Mouse (Mus musculus) CH12.LX (cell line): ENCODE data around the gene Rhot1. TPM values are rescaled to one million over a fixed set of nuclear protein-coding genes. Genes with fewer than 3 reads are reported as not detected.
A peak's percentile ranks its signal among the peaks of the same experiment; 100 is the strongest.

ENCODE experiments used
- DNase-seq: peaks from one replicate; pipeline ENCODE4 v3.0.0-alpha.2; 2013; ENCODE audit errors: extremely low read depth
- H3K27ac ChIP-seq: 2 replicates; pipeline ENCODE4 v1.5.1; 2012; ENCODE audit warnings: low read depth, mild to moderate bottlenecking, control low read depth, moderate library complexity; ENCODE audit not compliant: insufficient read depth
- H3K27me3 ChIP-seq: replicated peaks from 2 replicates; pipeline ENCODE3; 2012; ENCODE audit warnings: inconsistent platforms
- H3K36me3 ChIP-seq, 2 experiments: replicated peaks in 1 of 2; 2 replicates each; pipeline versions ENCODE3 to v1.6.1; 2012; ENCODE audit warnings: inconsistent platforms in 1 of 2, low read length in 1 of 2, mild to moderate bottlenecking in 1 of 2, mixed read lengths in 1 of 2, moderate library complexity in 1 of 2; ENCODE audit not compliant: control insufficient read depth in 1 of 2, insufficient read depth in 1 of 2
- H3K4me1 ChIP-seq, 2 experiments: 2 replicates each; pipeline ENCODE4 v1.6.1; 2012; ENCODE audit warnings: inconsistent platforms in 1 of 2, moderate library complexity in 1 of 2; ENCODE audit not compliant: insufficient read depth in 2 of 2, control insufficient read depth in 1 of 2
- H3K4me2 ChIP-seq: 2 replicates; pipeline ENCODE4 v1.6.1; 2012; ENCODE audit warnings: low read depth, mild to moderate bottlenecking, control low read depth; ENCODE audit not compliant: poor library complexity, insufficient read depth, severe bottlenecking
- H3K4me3 ChIP-seq, 3 experiments: fragments of 150-350 bp in 1 of 3; sonication (generic) in 1 of 3; replicated peaks in 1 of 3; 2 replicates each; pipeline versions ENCODE3 to v1.5.1; 2011 to 2012; ENCODE audit warnings: low read depth in 2 of 3, low read length in 2 of 3, mild to moderate bottlenecking in 2 of 3, moderate library complexity in 2 of 3, control low read depth in 1 of 3, improper control_type of control experiment in 1 of 3, inconsistent platforms in 1 of 3, mixed read lengths in 1 of 3; ENCODE audit not compliant: poor library complexity in 1 of 3
- H3K79me2 ChIP-seq: replicated peaks from 2 replicates; pipeline ENCODE4 v1.6.1; 2012; ENCODE audit warnings: mild to moderate bottlenecking, moderate library complexity; ENCODE audit not compliant: control insufficient read depth, poor library complexity, insufficient read depth, severe bottlenecking; ENCODE audit errors: extremely low read depth
- H3K9ac ChIP-seq: 2 replicates; pipeline ENCODE4 v1.6.1; 2012; ENCODE audit warnings: low read depth, mild to moderate bottlenecking, control low read depth, moderate library complexity; ENCODE audit not compliant: insufficient read depth
- H3K9me3 ChIP-seq: replicated peaks from 2 replicates; pipeline ENCODE3; 2012; ENCODE audit warnings: low read length, inconsistent platforms, mixed read lengths
- CHD2 ChIP-seq: IDR thresholded peaks from 2 replicates; pipeline ENCODE4 v1.6.1; 2011; ENCODE audit warnings: low read length, improper control_type of control experiment
- CTCF ChIP-seq, 2 experiments: IDR thresholded peaks in 1 of 2; conservative IDR thresholded peaks in 1 of 2; 2 replicates each; pipeline ENCODE4 v1.5.1; 2011 to 2012; ENCODE audit warnings: low read depth in 2 of 2, low read length in 2 of 2, improper control_type of control experiment in 1 of 2, inconsistent platforms in 1 of 2, mild to moderate bottlenecking in 1 of 2, moderate library complexity in 1 of 2
- E2F4 ChIP-seq: IDR thresholded peaks from 2 replicates; pipeline ENCODE4 v1.6.1; 2011; ENCODE audit warnings: low read depth, low read length, improper control_type of control experiment; ENCODE audit not compliant: insufficient replicate concordance
- ELF1 ChIP-seq: IDR thresholded peaks from 2 replicates; pipeline ENCODE4 v1.6.1; 2014; ENCODE audit warnings: low read depth, mild to moderate bottlenecking, inconsistent platforms, low read length, improper control_type of control experiment
- EP300 ChIP-seq: IDR thresholded peaks from 2 replicates; pipeline ENCODE4 v1.6.1; 2011; ENCODE audit warnings: low read length, improper control_type of control experiment
- ETS1 ChIP-seq: conservative IDR thresholded peaks from 2 replicates; pipeline ENCODE4 v1.6.1; 2012; ENCODE audit warnings: low read depth, mild to moderate bottlenecking, inconsistent platforms, low read length, improper control_type of control experiment, moderate library complexity
- GABPA ChIP-seq: IDR thresholded peaks from 2 replicates; pipeline ENCODE4 v1.6.1; 2012; ENCODE audit warnings: low read depth, low read length, improper control_type of control experiment, inconsistent platforms; ENCODE audit not compliant: insufficient replicate concordance
- IRF4 ChIP-seq: IDR thresholded peaks from 2 replicates; pipeline ENCODE4 v1.6.1; 2014; ENCODE audit warnings: low read depth, mild to moderate bottlenecking, inconsistent platforms, low read length, improper control_type of control experiment
- JUND ChIP-seq: conservative IDR thresholded peaks from 2 replicates; pipeline ENCODE4 v1.6.1; 2011; ENCODE audit warnings: low read depth, low read length, improper control_type of control experiment
- KAT2A ChIP-seq: IDR thresholded peaks from 2 replicates; pipeline ENCODE4 v1.6.1; 2012; ENCODE audit warnings: low read length, improper control_type of control experiment, inconsistent platforms; ENCODE audit not compliant: insufficient replicate concordance
- MAFK ChIP-seq: IDR thresholded peaks from 2 replicates; pipeline ENCODE4 v1.6.1; 2011; ENCODE audit warnings: low read length, improper control_type of control experiment; ENCODE audit not compliant: insufficient replicate concordance
- MYC ChIP-seq: IDR thresholded peaks from 2 replicates; pipeline ENCODE4 v1.6.1; 2011; ENCODE audit warnings: low read depth, mild to moderate bottlenecking, improper control_type of control experiment, low read length
- PAX5 ChIP-seq: IDR thresholded peaks from 2 replicates; pipeline ENCODE4 v1.6.1; 2012; ENCODE audit warnings: low read length, inconsistent platforms, mixed read lengths
- POLR2A ChIP-seq: IDR thresholded peaks from 2 replicates; pipeline ENCODE4 v1.6.1; 2011; ENCODE audit warnings: low read depth, mild to moderate bottlenecking, improper control_type of control experiment, low read length
- POLR2AphosphoS2 ChIP-seq: IDR thresholded peaks from 2 replicates; pipeline ENCODE4 v1.6.1; 2011; ENCODE audit warnings: low read depth, low read length, improper control_type of control experiment
- RAD21 ChIP-seq: IDR thresholded peaks from 2 replicates; pipeline ENCODE4 v1.6.1; 2011; ENCODE audit warnings: low read depth, mild to moderate bottlenecking, low read length, improper control_type of control experiment, moderate library complexity
- SIN3A ChIP-seq: IDR thresholded peaks from 2 replicates; pipeline ENCODE4 v1.6.1; 2012; ENCODE audit warnings: low read length, improper control_type of control experiment, inconsistent platforms
- SMC3 ChIP-seq: IDR thresholded peaks from 2 replicates; pipeline ENCODE4 v1.6.1; 2011; ENCODE audit warnings: low read depth, low read length, improper control_type of control experiment
- TBP ChIP-seq: conservative IDR thresholded peaks from 2 replicates; pipeline ENCODE4 v1.6.1; 2011; ENCODE audit warnings: low read depth, low read length, improper control_type of control experiment
- UBTF ChIP-seq: IDR thresholded peaks from 2 replicates; pipeline ENCODE4 v1.6.1; 2012; ENCODE audit warnings: low read depth, mild to moderate bottlenecking, inconsistent platforms, low read length, improper control_type of control experiment, moderate library complexity
- USF2 ChIP-seq: conservative IDR thresholded peaks from 2 replicates; pipeline ENCODE4 v1.6.1; 2011; ENCODE audit warnings: low read depth, low read length, improper control_type of control experiment
- ZC3H11A ChIP-seq: IDR thresholded peaks from 2 replicates; pipeline ENCODE4 v1.6.1; 2012; ENCODE audit warnings: low read depth, mild to moderate bottlenecking, inconsistent platforms, low read length, improper control_type of control experiment
- ZKSCAN1 ChIP-seq: IDR thresholded peaks from 2 replicates; pipeline ENCODE4 v1.6.1; 2012; ENCODE audit warnings: low read depth, inconsistent platforms, low read length, improper control_type of control experiment, borderline replicate concordance
- ZMIZ1 ChIP-seq: IDR thresholded peaks from 2 replicates; pipeline ENCODE4 v1.6.1; 2012; ENCODE audit warnings: low read depth, mild to moderate bottlenecking, inconsistent platforms, low read length, improper control_type of control experiment
- ZNF384 ChIP-seq: IDR thresholded peaks from 2 replicates; pipeline ENCODE4 v1.6.1; 2012; ENCODE audit warnings: low read depth, low read length, improper control_type of control experiment, inconsistent platforms
- dilution Hi-C: fragments of 300-500 bp; cut with MboI; formaldehyde crosslinking; loops from 2 replicates; pipeline ENCODE4 v1.14.3; 2020; ENCODE audit warnings: low sequenced_read_pairs; ENCODE audit not compliant: extremely low pct_unique_long_range_greater_than_20kb, extremely low pct_ligation_motif_present
- in situ Hi-C: fragments of 300-500 bp; cut with MboI; formaldehyde crosslinking; loops from 3 replicates; pipeline ENCODE4 v1.14.3; 2019; ENCODE audit warnings: low sequenced_read_pairs, low pct_ligation_motif_present, low pct_unique_long_range_greater_than_20kb, mixed read lengths
- polyA plus RNA-seq: library from polyadenylated mRNA; unstranded; fragments of >175 nt; gene quantifications from 2 replicates; pipeline ENCODE4 v1.2.1, GENCODE M21; 2012; ENCODE audit warnings: low read depth; ENCODE audit not compliant: insufficient read length
- total RNA-seq, 2 experiments: library from RNA; depleted of rRNA; stranded (reverse); fragments of 300-350 nt in 1 of 2; fragments of >200 nt in 1 of 2; gene quantifications; 2 replicates each; pipeline ENCODE4 v1.2.3; 2012 to 2014

The Rhot1 gene
- total and polyA plus RNA-seq, 3 experiments: 33.1 to 73.3 (median 61.0) TPM

DNA sequence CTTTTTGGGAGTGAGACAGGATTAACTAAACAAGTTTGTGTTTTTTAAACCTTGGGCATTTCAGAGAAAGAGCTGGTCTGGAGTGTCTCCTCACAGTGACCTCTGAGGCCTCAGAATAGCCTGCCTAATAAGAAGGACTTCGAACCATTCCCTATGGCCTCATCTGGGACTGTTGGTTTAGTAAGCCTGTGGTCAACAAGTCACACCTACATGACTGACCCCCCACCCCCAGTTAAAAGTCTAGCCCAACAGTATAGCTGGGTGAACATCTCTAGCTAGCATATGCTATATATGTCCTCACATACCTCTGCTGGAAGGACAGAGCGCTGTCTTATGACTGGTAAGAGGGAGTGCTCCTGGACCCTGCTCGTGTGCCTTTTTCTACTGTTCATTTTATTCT lies 9.5 kb upstream of the Rhot1 start:
- TF ChIP-seq MAFK: no peak
- no peak for TF ChIP-seq CHD2
- TF ChIP-seq MYC: no peak
- no peak for TF ChIP-seq IRF4
- TF ChIP-seq EP300: no peak
- TF ChIP-seq ZKSCAN1: no peak
- TF ChIP-seq USF2: no peak
- TF ChIP-seq ZMIZ1: no peak
- TF ChIP-seq SIN3A: no peak
- TF ChIP-seq ETS1: no peak
- TF ChIP-seq E2F4: no peak
- TF ChIP-seq, all 38 proteins: peak for 0
- no peak overlapping the region for H3K27ac ChIP-seq
- no peak for DNase-seq
- no peaks in the 10 kb centered on the region for H3K27me3 ChIP-seq
- no peak overlapping the region for H3K9ac ChIP-seq
- no peak overlapping the region for H3K4me2 ChIP-seq
- dilution Hi-C loops: no loop called here
- no peak overlapping the region for H3K4me3 ChIP-seq
- no peaks in the 10 kb centered on the region for H3K79me2 ChIP-seq
- H3K9me3 ChIP-seq: peaks cover 6% of the 10 kb centered on the region
- peaks cover 11 to 50% of the 10 kb centered on the region in 2 experiments for H3K36me3 ChIP-seq
- H3K4me1 ChIP-seq: no peaks in the 10 kb centered on the region; a peak in 1 of 4 replicates
- in situ Hi-C loops: no loop called here

DNA sequence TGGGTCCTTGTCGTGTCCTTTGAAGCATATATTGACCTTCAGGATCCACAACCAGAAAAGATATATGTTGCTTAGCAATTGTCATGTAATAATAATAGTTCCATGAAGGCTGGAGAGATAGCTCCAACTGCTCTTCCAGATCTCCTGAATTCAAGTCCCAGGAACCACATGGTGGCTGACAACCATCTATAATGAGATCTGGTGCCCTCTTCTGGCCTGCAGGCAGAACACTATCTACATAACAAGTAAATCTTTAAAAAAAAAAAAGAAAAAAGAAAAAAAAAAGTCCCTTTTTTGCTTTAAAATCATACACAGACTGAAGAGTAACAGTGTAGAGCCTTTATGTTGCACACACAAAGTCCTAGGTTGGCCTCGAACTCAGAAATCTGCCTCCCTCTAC lies 9.0 kb upstream of the Rhot1 start:
- Histone ChIP-seq H3K27me3 (no peaks in the 10 kb centered on the region), H3K27ac (no peak overlapping the region), H3K9ac (no peak overlapping the region), H3K4me3 (no peak overlapping the region), H3K9me3 (peaks cover 2% of the 10 kb centered on the region), H3K4me2 (no peak overlapping the region), H3K36me3 (peaks cover 7 to 45% of the 10 kb centered on the region in 2 experiments), H3K4me1 (no peaks in the 10 kb centered on the region; a peak in 1 of 4 replicates), H3K79me2 (no peaks in the 10 kb centered on the region)
- in situ Hi-C loops (no loop called here), dilution Hi-C loops (no loop called here)
- no peak for DNase-seq
- TF ChIP-seq MYC: peak; percentile 86
- peak; percentile 37 for TF ChIP-seq RAD21
- no peak for TF ChIP-seq IRF4
- TF ChIP-seq UBTF: no peak
- TF ChIP-seq POLR2AphosphoS2: no peak
- TF ChIP-seq ZMIZ1: no peak
- peak; percentile 86 for TF ChIP-seq ZNF384
- TF ChIP-seq CTCF (conservative IDR thresholded peaks at IDR 0.05 in 1 of 2, IDR thresholded peaks at IDR 0.05 in 1 of 2; ENCODE audit: low read depth in 2 of 2, low read length in 2 of 2): peak; percentile 41 to 61; a peak in 3 of 4 replicates
- no peak for TF ChIP-seq GABPA
- no peak for TF ChIP-seq ELF1
- TF ChIP-seq ZKSCAN1: no peak
- TF ChIP-seq TBP: no peak
- TF ChIP-seq USF2: no peak
- no peak for TF ChIP-seq POLR2A
- no peak for TF ChIP-seq SMC3
- TF ChIP-seq JUND: no peak
- no peak for TF ChIP-seq PAX5
- no peak for TF ChIP-seq KAT2A
- TF ChIP-seq ZC3H11A: no peak
